Mouse (Mus musculus) midbrain, embryonic 12.5 days (tissue): Measurements from ENCODE around the gene Ttc21a. TPM values are rescaled to one million over a fixed set of nuclear protein-coding genes. Genes with fewer than 3 reads are reported as not detected.

ENCODE experiments used
- ATAC-seq: fragments of 200-750 bp; cut with Nextera tagmentation; 2 replicates; pipeline ENCODE4 v1.8.0; 2017; ENCODE audit warnings: low read depth, moderate TSS enrichment, moderate library complexity; ENCODE audit not compliant: low FRiP score
- H3K27ac ChIP-seq: fragments of 300-500 bp; sonication (generic); replicated peaks from 2 replicates; pipeline ENCODE4 v1.5.1; 2016; ENCODE audit warnings: mild to moderate bottlenecking
- H3K27me3 ChIP-seq: fragments of 300-500 bp; sonication (generic); 2 replicates; pipeline ENCODE4 v1.6.1; 2016; ENCODE audit warnings: mild to moderate bottlenecking
- H3K36me3 ChIP-seq: fragments of 300-500 bp; sonication (generic); 2 replicates; pipeline ENCODE4 v1.6.1; 2016
- H3K4me1 ChIP-seq: fragments of 300-500 bp; sonication (generic); 2 replicates; pipeline ENCODE4 v1.6.1; 2016
- H3K4me2 ChIP-seq: fragments of 300-500 bp; sonication (generic); replicated peaks from 2 replicates; pipeline ENCODE4 v1.6.1; 2016; ENCODE audit warnings: mild to moderate bottlenecking, moderate library complexity
- H3K4me3 ChIP-seq: fragments of 300-500 bp; sonication (generic); 2 replicates; pipeline ENCODE4 v1.5.1; 2016; ENCODE audit warnings: mild to moderate bottlenecking
- H3K9ac ChIP-seq: fragments of 300-500 bp; sonication (generic); replicated peaks from 2 replicates; pipeline ENCODE4 v1.6.1; 2016; ENCODE audit warnings: mild to moderate bottlenecking, moderate library complexity
- H3K9me3 ChIP-seq: fragments of 300-500 bp; sonication (generic); 2 replicates; pipeline ENCODE4 v1.6.1; 2016; ENCODE audit warnings: mild to moderate bottlenecking
- WGBS: fragments of 180-500 bp; shearing (Covaris S2); methylation state at CpG from one replicate; pipeline ENCODE4 v1.1.7; 2016; 5-methylcytosine and 5-hydroxymethylcytosine counted together
- polyA plus RNA-seq: library from polyadenylated mRNA; unstranded; fragments of >200 nt; fragmentation: Nextera tagmentation; extraction: Ambion mirVana; gene quantifications from 2 replicates; pipeline ENCODE4 v1.2.1, GENCODE M21; 2016

Gene Ttc21a
- polyA plus RNA-seq, 1 experiment from 2014 or later: 0.22 TPM

DNA sequence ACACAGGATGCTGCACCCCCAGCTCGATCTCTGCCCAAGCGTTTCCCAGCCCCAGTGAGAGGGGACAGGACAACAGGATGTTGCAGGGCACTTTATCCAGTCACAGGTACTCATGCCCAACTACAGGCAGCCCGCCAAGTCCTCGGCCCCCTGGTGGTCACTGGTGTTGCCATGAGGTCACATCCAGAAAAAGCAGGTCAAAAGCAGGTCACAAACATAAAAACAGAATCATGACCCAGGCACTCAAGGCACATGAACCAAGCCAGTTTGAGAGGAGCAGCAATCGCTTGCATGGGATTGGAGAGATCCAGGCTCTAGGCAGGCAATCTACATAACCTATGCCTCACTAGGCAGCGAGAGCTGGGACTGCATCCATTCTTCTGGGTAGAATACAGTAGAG, 32.8 kb downstream of the Ttc21a start:
- H3K4me3 ChIP-seq: no peak overlapping the region
- H3K4me2 ChIP-seq: no peak overlapping the region
- no peak overlapping the region for H3K9ac ChIP-seq
- no peak overlapping the region for H3K27ac ChIP-seq
- ATAC-seq: no peak
- H3K9me3 ChIP-seq: no peaks in the 10 kb centered on the region
- 54% methylated on average over 6 of the region's 6 CpGs for WGBS
- no peaks in the 10 kb centered on the region for H3K36me3 ChIP-seq
- H3K27me3 ChIP-seq: 0 out of 2 replicates have a peak, but pooled peaks cover 5% of the 10 kb centered on the region
- H3K4me1 ChIP-seq: no peaks in the 10 kb centered on the region

- H3K4me2 ChIP-seq: no peak overlapping the region
- H3K4me1 ChIP-seq: no peaks in the 10 kb centered on the region
- no peaks in the 10 kb centered on the region for H3K36me3 ChIP-seq
- H3K4me3 ChIP-seq: no peak overlapping the region
- no peak overlapping the region for H3K9ac ChIP-seq
- no peak overlapping the region for H3K27ac ChIP-seq
- H3K27me3 ChIP-seq: 0 out of 2 replicates have a peak, but pooled peaks cover 5% of the 10 kb centered on the region
- WGBS: 88% methylated on average over 7 of the region's 7 CpGs
- ATAC-seq: no peak
- H3K9me3 ChIP-seq: no peaks in the 10 kb centered on the region
These were observed 33.6 kb downstream of the Ttc21a start for GRCm38 (mm10) chr9:119970763-119971656.

GRCm38 (mm10) chr9:119972166-119972565, 34.8 kb downstream of the Ttc21a start:
- 92% methylated on average over 10 of the region's 10 CpGs for WGBS
- H3K4me1 ChIP-seq: peaks cover 3% of the 10 kb centered on the region; the same call in 1 of the 2 replicates
- no peaks in the 10 kb centered on the region for H3K9me3 ChIP-seq
- no peak for ATAC-seq
- H3K27me3 ChIP-seq: 0 out of 2 replicates have a peak, but pooled peaks cover 5% of the 10 kb centered on the region
- no peak overlapping the region for H3K4me3 ChIP-seq
- no peak overlapping the region for H3K27ac ChIP-seq
- H3K4me2 ChIP-seq: no peak overlapping the region
- no peaks in the 10 kb centered on the region for H3K36me3 ChIP-seq
- no peak overlapping the region for H3K9ac ChIP-seq

DNA sequence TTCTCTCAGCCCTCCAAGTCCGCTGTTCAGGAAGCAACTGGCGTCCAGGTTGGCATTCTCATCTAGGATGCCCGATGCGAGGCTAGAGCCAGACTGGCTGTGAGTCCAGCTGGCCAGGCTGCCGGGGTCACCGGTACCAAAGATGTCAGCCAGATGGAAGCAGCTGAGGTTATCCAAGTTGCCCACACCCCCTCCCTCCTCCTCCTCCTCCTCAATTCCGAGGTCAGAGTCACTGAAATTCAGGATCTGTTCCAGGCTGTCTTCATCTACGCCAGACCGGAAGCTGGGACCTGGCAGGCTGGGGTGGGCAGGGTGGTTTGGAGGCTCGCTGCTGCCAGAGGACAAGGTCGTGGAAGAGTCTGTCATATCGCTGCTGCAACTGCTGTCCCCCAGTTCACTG, 35.2 kb downstream of the Ttc21a start:
- 92% methylated on average over 12 of the region's 12 CpGs for WGBS

GRCm38 (mm10) chr9:119973281-119973680, 35.9 kb downstream of the Ttc21a start:
- H3K4me3 ChIP-seq: no peak overlapping the region
- no peak for ATAC-seq
- H3K27me3 ChIP-seq: no peaks in the 10 kb centered on the region
- H3K4me2 ChIP-seq: no peak overlapping the region
- H3K9me3 ChIP-seq: no peaks in the 10 kb centered on the region
- 95% methylated on average over 23 of the region's 23 CpGs for WGBS
- H3K27ac ChIP-seq: no peak overlapping the region
- H3K9ac ChIP-seq: no peak overlapping the region
- peaks cover 13% of the 10 kb centered on the region; the same call in 1 of the 2 replicates for H3K4me1 ChIP-seq
- no peaks in the 10 kb centered on the region for H3K36me3 ChIP-seq

More for the DNA sequence above, 35.2 kb downstream of the Ttc21a start:
- no peak overlapping the region for H3K9ac ChIP-seq
- peaks cover 7% of the 10 kb centered on the region; the same call in 1 of the 2 replicates for H3K4me1 ChIP-seq
- no peak overlapping the region for H3K27ac ChIP-seq
- no peaks in the 10 kb centered on the region for H3K9me3 ChIP-seq
- no peak overlapping the region for H3K4me2 ChIP-seq
- H3K27me3 ChIP-seq: 0 out of 2 replicates have a peak, but pooled peaks cover 2% of the 10 kb centered on the region
- H3K36me3 ChIP-seq: no peaks in the 10 kb centered on the region
- H3K4me3 ChIP-seq: no peak overlapping the region
- ATAC-seq: no peak

GRCm38 (mm10) chr9:119973869-119974520, 36.6 kb downstream of the Ttc21a start:
- Histone ChIP-seq H3K9me3 (no peaks in the 10 kb centered on the region), H3K4me2 (no peak overlapping the region), H3K4me3 (no peak overlapping the region), H3K27me3 (no peaks in the 10 kb centered on the region), H3K9ac (no peak overlapping the region), H3K4me1 (peaks cover 18% of the 10 kb centered on the region; the same call in 1 of the 2 replicates), H3K27ac (no peak overlapping the region), H3K36me3 (no peaks in the 10 kb centered on the region)
- no peak for ATAC-seq
- 92% methylated on average over 27 of the region's 27 CpGs for whole genome bisulfite sequencing

DNA sequence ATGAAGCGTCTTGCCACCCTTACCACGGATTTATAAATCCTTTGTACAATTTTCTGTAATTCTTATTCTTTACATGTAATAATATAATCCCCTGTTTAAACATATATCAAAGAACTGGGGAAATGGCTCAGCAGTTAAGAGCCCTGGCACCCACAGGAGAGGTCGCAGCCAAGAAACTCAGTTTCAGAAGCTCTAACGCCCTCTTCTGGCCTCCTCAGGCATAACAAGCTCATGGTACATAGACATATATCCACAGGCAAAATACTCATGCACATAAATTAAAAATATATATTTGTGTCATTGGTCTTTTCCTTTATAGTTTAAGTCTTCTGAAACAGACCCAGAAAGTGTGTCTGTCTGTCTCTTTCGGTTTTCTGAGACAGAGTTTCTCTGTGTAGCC, 37.2 kb downstream of the Ttc21a start:
- Histone ChIP-seq H3K4me2 (no peak overlapping the region), H3K4me3 (no peak overlapping the region), H3K36me3 (no peaks in the 10 kb centered on the region), H3K4me1 (peaks cover 18% of the 10 kb centered on the region; the same call in 1 of the 2 replicates), H3K9me3 (no peaks in the 10 kb centered on the region), H3K9ac (no peak overlapping the region), H3K27me3 (no peaks in the 10 kb centered on the region), H3K27ac (no peak overlapping the region)
- ATAC-seq: no peak
- 82% methylated on average over 5 of the region's 5 CpGs for WGBS

- WGBS: 96% methylated on average over 4 of the region's 4 CpGs
- peaks cover 18% of the 10 kb centered on the region; the same call in 1 of the 2 replicates for H3K4me1 ChIP-seq
- ATAC-seq: no peak
These were observed 37.9 kb downstream of the Ttc21a start for GRCm38 (mm10) chr9:119975286-119975685.

DNA sequence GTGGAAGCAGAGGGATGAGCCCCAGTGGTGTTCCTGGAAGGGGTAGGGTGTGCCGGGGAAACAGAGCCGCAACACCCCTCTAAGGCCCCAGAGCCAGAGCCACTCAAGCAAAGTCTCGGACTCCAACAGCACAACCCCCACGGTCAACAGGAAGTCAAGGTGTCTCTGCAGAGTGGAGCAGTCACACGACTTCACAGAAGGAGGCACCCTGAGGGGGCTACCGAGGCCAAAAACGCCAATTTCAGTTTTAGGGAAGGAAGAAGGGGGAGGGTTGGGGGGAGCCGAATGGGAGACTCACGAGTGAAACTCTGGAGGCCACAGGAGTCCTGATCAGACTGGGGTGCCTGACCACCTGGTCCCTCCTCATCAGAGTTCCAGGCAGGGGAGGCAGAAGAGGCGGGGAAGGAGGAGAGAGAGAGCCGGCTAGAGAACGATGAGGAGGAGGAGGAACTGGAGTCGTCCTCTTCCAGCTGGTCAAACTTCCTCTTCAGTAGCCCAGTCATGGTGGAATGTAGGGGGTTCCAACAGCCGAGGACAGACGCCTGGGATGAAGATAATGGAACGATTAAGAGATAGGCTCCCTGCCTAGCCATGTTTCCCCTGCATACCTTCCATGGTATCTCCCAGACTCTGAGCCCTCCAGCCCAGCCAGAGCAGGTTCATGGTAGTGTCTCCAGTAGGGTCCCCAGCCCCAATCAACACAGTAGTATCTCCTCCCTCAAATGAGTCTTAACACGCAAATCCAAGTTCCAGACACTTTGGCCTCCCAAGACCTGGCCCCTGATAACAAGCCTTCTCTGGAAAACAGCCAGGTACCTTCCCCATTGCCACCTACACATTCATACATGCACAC, 39.5 kb downstream of the Ttc21a start:
- 63% methylated on average over 17 of the region's 17 CpGs for WGBS
- Histone ChIP-seq H3K4me1 (peaks cover 34% of the 10 kb centered on the region), H3K4me3 (no peak overlapping the region), H3K27ac (no peak overlapping the region), H3K36me3 (no peaks in the 10 kb centered on the region), H3K27me3 (no peaks in the 10 kb centered on the region; the same call in 1 of the 2 replicates), H3K9ac (no peak overlapping the region), H3K4me2 (no peak overlapping the region), H3K9me3 (no peaks in the 10 kb centered on the region)
- no peak for ATAC-seq

More at GRCm38 (mm10) chr9:119975286-119975685, 37.9 kb downstream of the Ttc21a start:
- no peaks in the 10 kb centered on the region for H3K9me3 ChIP-seq
- no peaks in the 10 kb centered on the region for H3K27me3 ChIP-seq
- H3K36me3 ChIP-seq: no peaks in the 10 kb centered on the region
- no peak overlapping the region for H3K4me3 ChIP-seq
- H3K27ac ChIP-seq: no peak overlapping the region
- no peak overlapping the region for H3K4me2 ChIP-seq
- no peak overlapping the region for H3K9ac ChIP-seq

GRCm38 (mm10) chr9:119977557-119978060, 40.2 kb downstream of the Ttc21a start:
- peaks cover 40% of the 10 kb centered on the region for H3K4me1 ChIP-seq
- no peaks in the 10 kb centered on the region for H3K36me3 ChIP-seq
- H3K27me3 ChIP-seq: peaks cover 6% of the 10 kb centered on the region
- no peak for ATAC-seq
- H3K4me3 ChIP-seq: no peak overlapping the region
- no peak overlapping the region; the same call in 1 of the 2 replicates for H3K4me2 ChIP-seq
- no peaks in the 10 kb centered on the region for H3K9me3 ChIP-seq
- WGBS: 66% methylated on average over 5 of the region's 5 CpGs
- no peak overlapping the region for H3K27ac ChIP-seq
- no peak overlapping the region for H3K9ac ChIP-seq

DNA sequence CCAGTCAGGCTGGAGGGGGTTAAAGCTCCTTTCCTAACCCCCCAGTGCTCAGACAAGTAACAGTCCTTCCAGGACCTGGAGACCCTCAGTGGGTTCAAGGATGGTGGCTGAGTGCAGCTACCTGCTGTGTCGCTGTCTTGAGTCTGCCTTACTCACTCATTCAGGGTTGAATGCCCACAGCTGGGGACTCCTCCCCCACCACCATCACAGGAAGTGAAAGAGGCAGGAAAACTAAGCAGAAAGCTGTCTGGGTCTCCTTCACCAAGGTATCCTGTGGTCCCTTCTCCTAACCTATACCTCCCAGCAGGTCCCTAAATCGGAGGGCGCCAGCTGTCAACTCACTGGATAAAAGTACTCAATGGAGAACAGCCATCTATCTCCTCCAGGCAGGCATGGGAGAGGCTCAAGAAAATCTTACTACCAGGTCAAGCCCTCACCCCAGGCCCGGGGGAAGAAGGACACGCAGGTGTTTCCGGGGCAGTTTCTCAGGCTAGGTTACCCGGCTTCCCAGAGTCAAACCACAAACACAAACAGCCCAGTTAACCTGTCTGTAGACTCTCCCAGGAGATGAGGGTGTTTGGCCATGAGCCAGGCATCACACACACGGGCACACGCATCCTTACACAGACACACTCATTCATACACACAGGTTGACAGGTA, 40.9 kb downstream of the Ttc21a start:
- no peaks in the 10 kb centered on the region for H3K36me3 ChIP-seq
- H3K27ac ChIP-seq: no peak overlapping the region
- no peak overlapping the region for H3K4me3 ChIP-seq
- H3K9me3 ChIP-seq: no peaks in the 10 kb centered on the region
- H3K4me2 ChIP-seq: no peak overlapping the region; the same call in 1 of the 2 replicates
- peaks cover 47% of the 10 kb centered on the region for H3K4me1 ChIP-seq
- ATAC-seq: no peak
- H3K9ac ChIP-seq: 0 out of 2 replicates have a peak overlapping the region, but pooled peaks have one; percentile 2
- H3K27me3 ChIP-seq: peaks cover 12% of the 10 kb centered on the region
- WGBS: 58% methylated on average over 9 of the region's 9 CpGs
